Mouse (Mus musculus) kidney, postnatal 0 days (tissue): ENCODE measurements around the gene Acsl1. TPM values are rescaled to one million over a fixed set of nuclear protein-coding genes. Genes with fewer than 3 reads are reported as not detected.

Source experiments
- ATAC-seq: fragments of 200-750 bp; cut with Nextera tagmentation; replicated peaks from 2 replicates; pipeline ENCODE4 v1.8.0; 2017; ENCODE audit warnings: low read depth, moderate number of reproducible peaks, moderate TSS enrichment, moderate library complexity; ENCODE audit not compliant: low FRiP score
- DNase-seq: peaks from one replicate; pipeline ENCODE4 v3.0.0-alpha.2; 2016; ENCODE audit warnings: low spot score
- H3K27ac ChIP-seq: fragments of 300-500 bp; sonication (generic); 2 replicates; pipeline ENCODE4 v1.5.1; 2014; ENCODE audit warnings: mild to moderate bottlenecking
- H3K27me3 ChIP-seq: fragments of 300-500 bp; sonication (generic); 2 replicates; pipeline ENCODE4 v1.6.1; 2014; ENCODE audit warnings: low read length, mixed read lengths; ENCODE audit not compliant: insufficient read depth
- H3K36me3 ChIP-seq: fragments of 300-500 bp; sonication (generic); 2 replicates; pipeline ENCODE4 v1.6.1; 2014; ENCODE audit warnings: low read length, mixed read lengths; ENCODE audit not compliant: insufficient read depth
- H3K4me1 ChIP-seq: fragments of 300-500 bp; sonication (generic); replicated peaks from 2 replicates; pipeline ENCODE4 v1.6.1; 2014; ENCODE audit warnings: antibody characterized with exemption, low read length, mixed read lengths; ENCODE audit not compliant: insufficient read depth
- H3K4me2 ChIP-seq: fragments of 300-500 bp; sonication (generic); 2 replicates; pipeline ENCODE4 v1.6.1; 2014; ENCODE audit warnings: mild to moderate bottlenecking, low read length, moderate library complexity, mixed read lengths
- H3K4me3 ChIP-seq: fragments of 300-500 bp; sonication (generic); replicated peaks from 2 replicates; pipeline ENCODE4 v1.5.1; 2014; ENCODE audit warnings: low read depth, low read length
- H3K9ac ChIP-seq: fragments of 300-500 bp; sonication (generic); 2 replicates; pipeline ENCODE4 v1.6.1; 2014; ENCODE audit warnings: low read depth, low read length
- H3K9me3 ChIP-seq: fragments of 300-500 bp; sonication (generic); replicated peaks from 2 replicates; pipeline ENCODE4 v1.6.1; 2016; ENCODE audit warnings: low read length, inconsistent platforms, mixed read lengths
- CTCF ChIP-seq: IDR thresholded peaks from 2 replicates; pipeline ENCODE4 v1.5.1; 2016; ENCODE audit warnings: antibody characterized with exemption, low read depth, mild to moderate bottlenecking, moderate library complexity
- WGBS: fragments of 180-500 bp; shearing (Covaris S2); extraction: QIAGEN DNeasy Blood & Tissue Kit; methylation state at CpG from one replicate; pipeline ENCODE4 v1.1.7; 2014; 5-methylcytosine and 5-hydroxymethylcytosine counted together
- polyA plus RNA-seq: library from polyadenylated mRNA; unstranded; fragments of >200 nt; fragmentation: Nextera tagmentation; extraction: Ambion mirVana; gene quantifications from 2 replicates; pipeline ENCODE4 v1.2.1, GENCODE M21; 2015

The Acsl1 gene
- polyA plus RNA-seq, 1 experiment from 2014 or later = 47.0 TPM

GRCm38 (mm10) chr8:46497314-46498011 is 26.6 kb downstream of the Acsl1 start:
- no peak overlapping the region for H3K9ac ChIP-seq
- no peak overlapping the region for H3K4me2 ChIP-seq
- ATAC-seq (no peak), DNase-seq (no peak)
- WGBS = 77% methylated on average over 15 of the region's 15 CpGs
- H3K36me3 ChIP-seq = no peaks in the 10 kb centered on the region
- peaks cover 5% of the 10 kb centered on the region; the same call in 1 of the 2 replicates for H3K4me1 ChIP-seq
- no peaks in the 10 kb centered on the region for H3K27me3 ChIP-seq
- no peak overlapping the region for H3K4me3 ChIP-seq
- no peak overlapping the region for H3K27ac ChIP-seq
- no peak for TF ChIP-seq CTCF
- no peaks in the 10 kb centered on the region for H3K9me3 ChIP-seq

- no peaks in the 10 kb centered on the region for H3K36me3 ChIP-seq
- H3K4me3 ChIP-seq = no peak overlapping the region
- DNase-seq (peak; percentile 80), ATAC-seq (peak; percentile 96)
- WGBS = 13% methylated on average over 19 of the region's 19 CpGs
- peaks cover 21% of the 10 kb centered on the region for H3K4me1 ChIP-seq
- H3K4me2 ChIP-seq = peak overlapping the region; percentile 49
- no peaks in the 10 kb centered on the region for H3K27me3 ChIP-seq
- H3K9me3 ChIP-seq = no peaks in the 10 kb centered on the region
- H3K27ac ChIP-seq = peak overlapping the region; percentile 70
- H3K9ac ChIP-seq = no peak overlapping the region
- no peak for TF ChIP-seq CTCF
Observed at GRCm38 (mm10) chr8:46499376-46500061, 28.7 kb downstream of the Acsl1 start.

- Histone ChIP-seq H3K9ac (peak overlapping the region; percentile 24; the same call in 1 of the 2 replicates), H3K36me3 (no peaks in the 10 kb centered on the region), H3K4me2 (peak overlapping the region; percentile 50), H3K4me3 (peak overlapping the region; percentile 28), H3K4me1 (peaks cover 21% of the 10 kb centered on the region), H3K27ac (no peak overlapping the region), H3K27me3 (no peaks in the 10 kb centered on the region), H3K9me3 (no peaks in the 10 kb centered on the region)
- DNase-seq (no peak), ATAC-seq (no peak)
- WGBS = 23% methylated on average over 19 of the region's 19 CpGs
- TF ChIP-seq CTCF = no peak
Observed at GRCm38 (mm10) chr8:46502333-46503071, 31.7 kb downstream of the Acsl1 start.

- no peaks in the 10 kb centered on the region for H3K27me3 ChIP-seq
- H3K4me2 ChIP-seq = peak overlapping the region; percentile 50
- no peaks in the 10 kb centered on the region for H3K36me3 ChIP-seq
- peaks cover 21% of the 10 kb centered on the region for H3K4me1 ChIP-seq
- no peak for DNase-seq
- ATAC-seq = no peak
- H3K4me3 ChIP-seq = peak overlapping the region; percentile 28
- no peaks in the 10 kb centered on the region for H3K9me3 ChIP-seq
- H3K9ac ChIP-seq = peak overlapping the region; percentile 24; the same call in 1 of the 2 replicates
- 77% methylated on average over 12 of the region's 12 CpGs for WGBS
- TF ChIP-seq CTCF = no peak
- no peak overlapping the region for H3K27ac ChIP-seq
Observed at GRCm38 (mm10) chr8:46503072-46503695, 32.3 kb downstream of the Acsl1 start.

- H3K4me3 ChIP-seq = no peak overlapping the region
- 51% methylated on average over 3 of the region's 3 CpGs for WGBS
- no peak overlapping the region for H3K9ac ChIP-seq
- no peak for DNase-seq
- H3K27me3 ChIP-seq = no peaks in the 10 kb centered on the region
- H3K4me2 ChIP-seq = no peak overlapping the region
- H3K9me3 ChIP-seq = no peaks in the 10 kb centered on the region
- no peak for ATAC-seq
- TF ChIP-seq CTCF = no peak
- no peak overlapping the region for H3K27ac ChIP-seq
- peaks cover 21% of the 10 kb centered on the region for H3K4me1 ChIP-seq
- H3K36me3 ChIP-seq = no peaks in the 10 kb centered on the region
Observed at GRCm38 (mm10) chr8:46504196-46504595, 33.4 kb downstream of the Acsl1 start.
